Mouse (Mus musculus): ENCODE data around the gene Tgfb1.

- no peak for TF ChIP-seq CTCF (IDR thresholded peaks at IDR 0.05; ENCODE audit: low read depth)
- no peak for TF ChIP-seq EP300 (IDR thresholded peaks at IDR 0.05; ENCODE audit: low read depth)
Observed at GRCm38 (mm10) chr7:25671686-25672085, 15.1 kb upstream of the Tgfb1 start.
